Mouse (Mus musculus): ENCODE data around the gene Ccdc9b.

Gene Ccdc9b

GRCm38 (mm10) chr2:118761906-118762783 is at the start of gene Ccdc9b:
Gene Ccdc9b, minus strand, starts transcription at chr2:118762661.
- ChIA-PET CTCF (interaction anchor here (0.6 to 4.7 kb wide), 29 partner anchors 10 to 496 kb away, joined by 3 to 38 read pairs (median 4); partner anchors contain the start of genes Inafm2 (in 2 of the 4) and Disp2 (in 1 of the 4)), POLR2A (interaction anchor here in 3 of 4 experiments (0.5 to 2.5 kb wide), 22 partner anchors 10 to 582 kb away, joined by 3 to 15 read pairs (median 4); partner anchors contain the start of genes Ankrd63 (in 1 of the 3), Disp2 (in 1 of the 3), Inafm2 (in 1 of the 3) and Ivd (in 1 of the 3))

GRCm38 (mm10) chr2:118810861-118811260 is 48.4 kb upstream of the Ccdc9b start:
- CTCF ChIA-PET, result no interaction called here
- POLR2A ChIA-PET, result no interaction called here

- ChIA-PET CTCF (interaction anchor here in 3 of 4 experiments (0.5 to 1.3 kb wide), 6 partner anchors 10 to 321 kb away, joined by 3 to 6 read pairs (median 3); partner anchors contain the start of gene Disp2 (in 1 of the 3)), POLR2A (interaction anchor here in 2 of 4 experiments (0.6 to 1.2 kb wide), 3 partner anchors 16 to 134 kb away, joined by 3 to 4 read pairs (median 4); no protein-coding TSS in a partner anchor)
These were observed 44.4 kb upstream of the Ccdc9b start for GRCm38 (mm10) chr2:118806860-118807259.

- POLR2A ChIA-PET, result interaction anchor here in 1 of 4 experiments (1.1 to 1.4 kb wide), 3 partner anchors 9 to 18 kb away, joined by 3 to 6 read pairs (median 3); no protein-coding TSS in a partner anchor
- CTCF ChIA-PET, result interaction anchor here in 1 of 4 experiments (0.6 kb wide), 1 partner anchor 126 kb away, joined by 3 read pairs; no protein-coding TSS in a partner anchor
These were observed 43.3 kb upstream of the Ccdc9b start for GRCm38 (mm10) chr2:118805756-118806155.

- CTCF ChIA-PET, result no interaction called here
- POLR2A ChIA-PET, result interaction anchor here in 1 of 4 experiments (1.1 to 1.4 kb wide), 4 partner anchors 9 to 57 kb away, joined by 3 to 6 read pairs (median 3); no protein-coding TSS in a partner anchor
These were observed 42.7 kb upstream of the Ccdc9b start for GRCm38 (mm10) chr2:118805137-118805536.

GRCm38 (mm10) chr2:118804474-118804873 is 42.0 kb upstream of the Ccdc9b start:
- CTCF ChIA-PET, result no interaction called here
- POLR2A ChIA-PET, result interaction anchor here in 1 of 4 experiments (1.1 to 1.4 kb wide), 4 partner anchors 8 to 57 kb away, joined by 3 to 6 read pairs (median 3); no protein-coding TSS in a partner anchor

- ChIA-PET POLR2A (interaction anchor here in 2 of 4 experiments (0.8 to 1.0 kb wide), 2 partner anchors 11 kb away, joined by 3 read pairs; partner anchors contain the start of gene Knstrn (in 2 of the 2)), CTCF (no interaction called here)
These were observed 40.2 kb upstream of the Ccdc9b start for GRCm38 (mm10) chr2:118802542-118803118.

- CTCF ChIA-PET, result interaction anchor here in 3 of 4 experiments (0.6 to 1.2 kb wide), 3 partner anchors 26 to 307 kb away, joined by 3 read pairs; no protein-coding TSS in a partner anchor
- POLR2A ChIA-PET, result no interaction called here
These were observed 31.2 kb upstream of the Ccdc9b start for GRCm38 (mm10) chr2:118793636-118794035.

GRCm38 (mm10) chr2:118792259-118792613 is 29.8 kb upstream of the Ccdc9b start:
- ChIA-PET CTCF (interaction anchor here in 3 of 4 experiments (1.0 to 2.7 kb wide), 4 partner anchors 13 to 88 kb away, joined by 4 to 13 read pairs (median 8); partner anchors contain the start of genes Ankrd63 (in 1 of the 3) and Disp2 (in 1 of the 3)), POLR2A (interaction anchor here in 1 of 4 experiments (0.6 to 2.3 kb wide), 4 partner anchors 12 to 109 kb away, joined by 3 to 9 read pairs (median 3); partner anchors contain the start of gene Knstrn)

GRCm38 (mm10) chr2:118791591-118792258 is 29.3 kb upstream of the Ccdc9b start:
- CTCF ChIA-PET, result interaction anchor here in 3 of 4 experiments (0.7 to 2.7 kb wide), 12 partner anchors 12 to 398 kb away, joined by 3 to 13 read pairs (median 4); partner anchors contain the start of genes Ankrd63 (in 1 of the 3), Disp2 (in 1 of the 3), Ivd (in 1 of the 3) and Knstrn (in 1 of the 3)
- POLR2A ChIA-PET, result interaction anchor here in 3 of 4 experiments (0.6 to 2.3 kb wide), 10 partner anchors 15 to 281 kb away, joined by 3 to 9 read pairs (median 3); partner anchors contain the start of gene Knstrn (in 2 of the 3)

- ChIA-PET POLR2A (interaction anchor here in 3 of 4 experiments (0.6 to 2.4 kb wide), 11 partner anchors 16 to 280 kb away, joined by 3 to 9 read pairs (median 3); partner anchors contain the start of gene Knstrn (in 2 of the 3)), CTCF (interaction anchor here (0.6 to 2.8 kb wide), 19 partner anchors 11 to 528 kb away, joined by 3 to 13 read pairs (median 4); partner anchors contain the start of genes Ankrd63 (in 1 of the 4), Ccdc9b (in 1 of the 4), Disp2 (in 1 of the 4) and Ivd (in 1 of the 4))
These were observed 28.4 kb upstream of the Ccdc9b start for GRCm38 (mm10) chr2:118790551-118791525.

GRCm38 (mm10) chr2:118790221-118790550 is 27.7 kb upstream of the Ccdc9b start:
- CTCF ChIA-PET, result interaction anchor here in 3 of 4 experiments (0.6 to 2.8 kb wide), 9 partner anchors 11 to 528 kb away, joined by 3 to 13 read pairs (median 4); partner anchors contain the start of genes Ccdc9b (in 1 of the 3), Disp2 (in 1 of the 3) and Knstrn (in 1 of the 3)
- POLR2A ChIA-PET, result interaction anchor here in 2 of 4 experiments (0.9 to 2.4 kb wide), 3 partner anchors 16 to 90 kb away, joined by 3 to 7 read pairs (median 4); no protein-coding TSS in a partner anchor

- ChIA-PET POLR2A (interaction anchor here in 3 of 4 experiments (0.5 to 2.4 kb wide), 6 partner anchors 10 to 401 kb away, joined by 3 to 7 read pairs (median 4); partner anchors contain the start of genes Ccdc9b (in 1 of the 3), Disp2 (in 1 of the 3), Eif2ak4 (in 1 of the 3) and Inafm2 (in 1 of the 3)), CTCF (interaction anchor here in 3 of 4 experiments (0.6 to 2.8 kb wide), 3 partner anchors 25 to 111 kb away, joined by 3 to 13 read pairs (median 4); partner anchors contain the start of gene Ccdc9b (in 1 of the 3))
These were observed 27.0 kb upstream of the Ccdc9b start for GRCm38 (mm10) chr2:118789501-118789900.

- POLR2A ChIA-PET, result interaction anchor here in 1 of 4 experiments (0.8 kb wide), 1 partner anchor 9 kb away, joined by 3 read pairs; no protein-coding TSS in a partner anchor
These were observed 24.1 kb upstream of the Ccdc9b start for GRCm38 (mm10) chr2:118786525-118786924.

GRCm38 (mm10) chr2:118783663-118784062 is 21.2 kb upstream of the Ccdc9b start:
- ChIA-PET POLR2A (interaction anchor here in 1 of 4 experiments (1.9 kb wide), 1 partner anchor 31 kb away, joined by 4 read pairs; no protein-coding TSS in a partner anchor), CTCF (no interaction called here)

More at GRCm38 (mm10) chr2:118786525-118786924, 24.1 kb upstream of the Ccdc9b start:
- CTCF ChIA-PET, result interaction anchor here in 1 of 4 experiments (0.6 to 1.1 kb wide), 2 partner anchors 18 to 24 kb away, joined by 4 to 6 read pairs; partner anchors contain the start of gene Ccdc9b

- POLR2A ChIA-PET, result interaction anchor here in 1 of 4 experiments (1.9 kb wide), 1 partner anchor 32 kb away, joined by 4 read pairs; no protein-coding TSS in a partner anchor
- CTCF ChIA-PET, result no interaction called here
These were observed 20.6 kb upstream of the Ccdc9b start for GRCm38 (mm10) chr2:118783093-118783492.

Measured in embryonic stem cell, embryonic (primary cell).